Mouse (Mus musculus): ENCODE measurements around the gene Trpm3. TPM values are rescaled to one million over a fixed set of nuclear protein-coding genes. Genes with fewer than 3 reads are reported as not detected.

The Trpm3 gene
- polyA plus RNA-seq, 1 experiment, result 0.12 TPM

- Histone ChIP-seq H3K4me1 (ENCODE audit: control insufficient read depth, insufficient read depth, low read length) (no peaks in the 10 kb centered on the region), H3K4me3 (replicated peaks; ENCODE audit: extremely low read depth, low read depth, low read length) (no peak overlapping the region)
- TF ChIP-seq CTCF (IDR thresholded peaks at IDR 0.05; ENCODE audit: insufficient read depth, low read length) (no peak), POLR2A (IDR thresholded peaks at IDR 0.05; ENCODE audit: borderline replicate concordance, extremely low read depth, low read depth, low read length) (no peak)
- 67% methylated on average over 5 of the region's 5 CpGs for WGBS
- DNase-seq, result no peak
Observed at GRCm38 (mm10) chr19:22607985-22608684, 469.3 kb downstream of the Trpm3 start.

GRCm38 (mm10) chr19:22611621-22612020 is 472.8 kb downstream of the Trpm3 start:
- 82% methylated on average over 2 of the region's 2 CpGs for WGBS
- H3K4me3 ChIP-seq (replicated peaks; ENCODE audit: extremely low read depth, low read depth, low read length), result no peak overlapping the region
- H3K4me1 ChIP-seq (ENCODE audit: control insufficient read depth, insufficient read depth, low read length), result no peaks in the 10 kb centered on the region
- no peak for DNase-seq
- TF ChIP-seq CTCF (IDR thresholded peaks at IDR 0.05; ENCODE audit: insufficient read depth, low read length) (no peak), POLR2A (IDR thresholded peaks at IDR 0.05; ENCODE audit: borderline replicate concordance, extremely low read depth, low read depth, low read length) (no peak)

DNA sequence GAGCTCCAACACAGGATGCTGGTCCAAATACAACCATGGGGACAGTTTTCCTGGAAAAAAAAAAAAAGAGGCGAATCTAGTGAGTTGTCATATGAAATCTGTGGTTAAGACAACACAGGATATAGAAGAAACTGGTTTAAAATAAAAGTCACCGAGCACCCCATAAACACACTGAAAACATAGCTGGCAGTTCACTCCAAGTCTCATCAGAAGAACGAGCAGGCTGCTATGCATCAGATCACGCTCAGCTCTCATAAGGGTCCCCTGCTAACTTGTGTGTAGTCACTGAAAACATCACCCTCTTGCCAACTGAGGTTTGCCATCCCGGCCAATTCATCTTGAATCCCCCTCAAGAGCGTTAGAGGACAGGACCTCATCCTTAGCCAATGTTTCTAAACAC is 476.5 kb downstream of the Trpm3 start:
- Histone ChIP-seq H3K4me1 (ENCODE audit: control insufficient read depth, insufficient read depth, low read length) (no peaks in the 10 kb centered on the region), H3K4me3 (replicated peaks; ENCODE audit: extremely low read depth, low read depth, low read length) (no peak overlapping the region)
- TF ChIP-seq CTCF (IDR thresholded peaks at IDR 0.05; ENCODE audit: insufficient read depth, low read length) (no peak), POLR2A (IDR thresholded peaks at IDR 0.05; ENCODE audit: borderline replicate concordance, extremely low read depth, low read depth, low read length) (no peak)
- 68% methylated on average over 6 of the region's 6 CpGs for WGBS
- DNase-seq, result no peak

GRCm38 (mm10) chr19:22624801-22625513 is 486.1 kb downstream of the Trpm3 start:
- TF ChIP-seq POLR2A (IDR thresholded peaks at IDR 0.05; ENCODE audit: borderline replicate concordance, extremely low read depth, low read depth, low read length) (no peak), CTCF (IDR thresholded peaks at IDR 0.05; ENCODE audit: insufficient read depth, low read length) (no peak)
- 60% methylated on average over 3 of the region's 3 CpGs for WGBS
- H3K4me1 ChIP-seq (ENCODE audit: control insufficient read depth, insufficient read depth, low read length), result no peaks in the 10 kb centered on the region
- no peak overlapping the region for H3K4me3 ChIP-seq (replicated peaks; ENCODE audit: extremely low read depth, low read depth, low read length)
- no peak for DNase-seq

DNA sequence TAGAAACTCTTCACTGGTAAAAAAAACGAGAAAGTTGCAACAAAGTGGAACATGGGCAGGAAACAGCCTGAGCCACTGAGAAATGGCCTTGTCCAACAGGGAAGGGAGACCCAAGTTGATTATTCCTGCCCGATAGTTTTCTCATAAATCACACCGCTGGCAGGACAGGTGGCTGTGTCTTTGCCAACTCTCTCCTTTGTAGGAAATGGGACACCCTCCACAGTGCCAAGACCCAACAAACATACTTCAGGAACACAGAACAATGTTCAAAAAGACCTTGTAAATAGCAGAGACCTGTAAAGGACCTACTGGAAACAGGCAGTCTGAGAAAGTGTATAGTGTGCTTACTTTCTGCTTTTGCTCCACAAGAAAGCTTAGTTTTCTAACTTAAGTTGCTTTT is 490.0 kb downstream of the Trpm3 start:
- WGBS, result 56% methylated on average over 3 of the region's 3 CpGs
- TF ChIP-seq POLR2A (IDR thresholded peaks at IDR 0.05; ENCODE audit: borderline replicate concordance, extremely low read depth, low read depth, low read length) (no peak), CTCF (IDR thresholded peaks at IDR 0.05; ENCODE audit: insufficient read depth, low read length) (no peak)
- no peak for DNase-seq
- H3K4me1 ChIP-seq (ENCODE audit: control insufficient read depth, insufficient read depth, low read length), result no peaks in the 10 kb centered on the region
- no peak overlapping the region for H3K4me3 ChIP-seq (replicated peaks; ENCODE audit: extremely low read depth, low read depth, low read length)

- TF ChIP-seq POLR2A (IDR thresholded peaks at IDR 0.05; ENCODE audit: borderline replicate concordance, extremely low read depth, low read depth, low read length) (no peak), CTCF (IDR thresholded peaks at IDR 0.05; ENCODE audit: insufficient read depth, low read length) (no peak)
- Histone ChIP-seq H3K4me3 (replicated peaks; ENCODE audit: extremely low read depth, low read depth, low read length) (no peak overlapping the region), H3K4me1 (ENCODE audit: control insufficient read depth, insufficient read depth, low read length) (no peaks in the 10 kb centered on the region)
- WGBS, result 65% methylated on average over 6 of the region's 6 CpGs
- no peak for DNase-seq
Observed at GRCm38 (mm10) chr19:22631316-22631715, 492.5 kb downstream of the Trpm3 start.

DNA sequence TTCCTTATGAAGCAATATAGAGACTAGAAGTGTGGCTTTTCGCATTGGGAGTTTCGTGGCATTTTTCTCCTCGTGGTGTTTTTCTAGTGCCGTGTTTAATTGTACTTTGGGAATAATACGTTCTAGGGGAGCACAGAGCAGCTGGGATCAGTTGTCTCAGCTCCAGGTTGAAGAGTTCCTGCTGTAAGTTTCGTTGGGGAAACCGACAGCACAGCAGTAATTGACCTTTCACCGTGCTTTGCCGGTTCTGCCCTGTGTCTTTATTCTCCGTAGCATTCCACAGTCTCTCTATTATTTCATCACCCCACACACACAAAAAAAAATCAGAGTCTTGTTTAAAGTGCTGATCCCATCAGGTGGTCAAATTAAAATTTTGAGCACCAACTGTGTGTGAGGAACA is 496.8 kb downstream of the Trpm3 start:
- DNase-seq, result no peak
- WGBS, result 44% methylated on average over 10 of the region's 10 CpGs
- no peak for TF ChIP-seq POLR2A (IDR thresholded peaks at IDR 0.05; ENCODE audit: borderline replicate concordance, extremely low read depth, low read depth, low read length)
- TF ChIP-seq CTCF (IDR thresholded peaks at IDR 0.05; ENCODE audit: insufficient read depth, low read length), result no peak

DNA sequence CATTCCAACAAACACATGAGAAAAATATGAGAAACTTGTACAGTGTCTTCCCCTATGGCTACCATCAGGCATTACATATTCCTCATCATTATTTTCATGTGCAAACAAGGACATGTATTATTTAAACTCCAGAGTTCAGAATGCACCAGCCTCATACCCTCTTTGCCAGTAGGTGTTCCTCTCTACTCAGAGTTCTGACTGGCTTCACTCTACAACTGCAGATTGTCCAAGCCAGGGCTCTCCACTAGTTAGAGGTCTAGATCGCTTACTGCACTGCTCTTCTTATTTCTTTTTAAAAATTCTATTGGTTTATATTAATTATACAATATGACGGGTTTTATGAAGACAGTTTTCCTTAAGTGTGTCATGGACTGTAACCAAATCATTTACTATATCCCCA is 498.9 kb downstream of the Trpm3 start:
- TF ChIP-seq CTCF (IDR thresholded peaks at IDR 0.05; ENCODE audit: insufficient read depth, low read length), result no peak
- no peak for TF ChIP-seq POLR2A (IDR thresholded peaks at IDR 0.05; ENCODE audit: borderline replicate concordance, extremely low read depth, low read depth, low read length)
- WGBS, result 80% methylated on average over 2 of the region's 2 CpGs
- DNase-seq, result no peak
- H3K4me1 ChIP-seq (ENCODE audit: control insufficient read depth, insufficient read depth, low read length), result no peaks in the 10 kb centered on the region
- no peak overlapping the region for H3K4me3 ChIP-seq (replicated peaks; ENCODE audit: extremely low read depth, low read depth, low read length)

More for the DNA sequence above, 496.8 kb downstream of the Trpm3 start:
- H3K4me3 ChIP-seq (replicated peaks; ENCODE audit: extremely low read depth, low read depth, low read length), result no peak overlapping the region
- H3K4me1 ChIP-seq (ENCODE audit: control insufficient read depth, insufficient read depth, low read length), result no peaks in the 10 kb centered on the region

DNA sequence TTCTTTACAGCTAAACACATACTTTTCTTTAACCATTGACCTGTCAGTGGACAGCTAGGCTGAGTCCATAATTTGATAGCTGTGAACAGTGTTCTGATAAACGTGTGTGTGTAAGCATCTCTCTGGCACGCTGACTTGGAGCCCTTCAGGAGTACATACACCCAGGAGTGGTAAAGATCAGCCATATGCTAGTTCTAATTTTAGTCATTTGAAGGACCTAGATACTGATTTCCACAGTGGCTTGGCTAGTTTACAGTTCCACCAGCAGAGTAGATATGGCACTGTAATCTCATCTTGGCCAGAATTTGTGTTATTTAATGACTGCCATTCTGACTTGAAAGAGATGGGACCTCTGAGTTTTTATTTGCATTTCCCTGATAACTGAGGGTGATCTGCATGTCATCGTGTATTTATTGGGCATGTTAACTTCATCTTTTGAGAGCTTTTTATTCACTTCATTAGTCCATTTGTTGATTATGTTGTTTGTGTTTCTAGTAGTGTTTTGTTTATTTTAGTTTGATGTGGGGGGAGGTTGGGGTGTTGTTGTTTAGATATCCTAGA is 499.6 kb downstream of the Trpm3 start:
- 56% methylated on average over 3 of the region's 3 CpGs for WGBS
- H3K4me1 ChIP-seq (ENCODE audit: control insufficient read depth, insufficient read depth, low read length), result no peaks in the 10 kb centered on the region
- no peak for DNase-seq
- no peak overlapping the region for H3K4me3 ChIP-seq (replicated peaks; ENCODE audit: extremely low read depth, low read depth, low read length)
- TF ChIP-seq CTCF (IDR thresholded peaks at IDR 0.05; ENCODE audit: insufficient read depth, low read length), result no peak
- TF ChIP-seq POLR2A (IDR thresholded peaks at IDR 0.05; ENCODE audit: borderline replicate concordance, extremely low read depth, low read depth, low read length), result no peak

Measured in lung, adult 2 months (tissue).